Mouse (Mus musculus): ENCODE results near the gene Gdf1.

- TF ChIP-seq POLR2A (IDR thresholded peaks at IDR 0.05; ENCODE audit: insufficient read depth, low read depth, low read length) (no peak), CTCF (IDR thresholded peaks at IDR 0.05) (no peak), EP300 (IDR thresholded peaks at IDR 0.05; ENCODE audit: insufficient read depth, low read depth, low read length) (no peak)
These were observed 29.8 kb downstream of the Gdf1 start for GRCm38 (mm10) chr8:70359411-70359810.

Measured in heart, adult 2 months (tissue).